Mouse (Mus musculus): Measurements from ENCODE around the gene Nbl1. TPM values are rescaled to one million over a fixed set of nuclear protein-coding genes. Genes with fewer than 3 reads are reported as not detected.

Gene Nbl1
- total RNA-seq (2023): 3.2 TPM

DNA sequence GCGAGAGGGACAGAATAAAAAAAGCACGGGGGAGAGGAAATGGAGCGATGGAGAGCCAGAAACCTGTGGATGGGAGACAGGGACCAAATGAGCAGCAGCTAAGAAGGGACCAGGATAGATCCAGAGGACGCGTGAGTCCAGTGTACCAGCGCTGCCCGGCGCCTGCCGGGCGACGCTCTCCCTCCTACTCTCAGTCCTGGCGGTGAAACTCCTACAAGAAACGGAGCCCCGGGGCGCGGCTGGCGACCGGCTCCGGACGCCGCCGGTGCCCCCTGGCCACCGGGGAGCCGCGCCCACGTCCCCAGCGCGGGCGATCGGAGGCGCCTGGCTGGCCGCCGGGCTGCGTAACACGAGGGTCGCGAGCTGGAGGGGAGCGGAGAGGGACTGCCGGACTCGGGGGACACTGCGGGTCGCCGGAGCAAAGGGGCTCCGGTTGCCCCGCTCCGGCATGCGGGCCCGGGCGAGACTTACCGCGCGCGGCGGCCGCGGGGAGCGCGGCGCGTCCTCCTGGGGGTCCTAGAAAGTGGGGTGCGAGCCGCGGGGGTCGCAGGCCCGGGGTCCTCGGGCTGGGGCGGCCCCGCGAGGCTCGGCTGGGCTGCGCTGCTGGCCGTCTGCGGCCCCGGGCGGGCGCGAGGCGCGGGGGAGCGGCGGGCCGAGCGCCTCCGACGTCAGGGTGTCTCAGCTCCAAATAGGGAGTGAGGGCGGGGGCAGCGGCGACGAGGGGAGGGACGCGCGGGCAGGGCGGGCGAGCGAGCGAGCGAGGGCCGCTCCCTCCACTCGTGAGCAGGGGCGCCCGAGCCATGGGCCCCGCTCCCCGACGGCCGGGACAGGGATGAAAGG lies at the start of gene Nbl1:
Gene Nbl1 (minus strand): TSS at position 638 of the 840 bp plus-strand sequence.

DNA sequence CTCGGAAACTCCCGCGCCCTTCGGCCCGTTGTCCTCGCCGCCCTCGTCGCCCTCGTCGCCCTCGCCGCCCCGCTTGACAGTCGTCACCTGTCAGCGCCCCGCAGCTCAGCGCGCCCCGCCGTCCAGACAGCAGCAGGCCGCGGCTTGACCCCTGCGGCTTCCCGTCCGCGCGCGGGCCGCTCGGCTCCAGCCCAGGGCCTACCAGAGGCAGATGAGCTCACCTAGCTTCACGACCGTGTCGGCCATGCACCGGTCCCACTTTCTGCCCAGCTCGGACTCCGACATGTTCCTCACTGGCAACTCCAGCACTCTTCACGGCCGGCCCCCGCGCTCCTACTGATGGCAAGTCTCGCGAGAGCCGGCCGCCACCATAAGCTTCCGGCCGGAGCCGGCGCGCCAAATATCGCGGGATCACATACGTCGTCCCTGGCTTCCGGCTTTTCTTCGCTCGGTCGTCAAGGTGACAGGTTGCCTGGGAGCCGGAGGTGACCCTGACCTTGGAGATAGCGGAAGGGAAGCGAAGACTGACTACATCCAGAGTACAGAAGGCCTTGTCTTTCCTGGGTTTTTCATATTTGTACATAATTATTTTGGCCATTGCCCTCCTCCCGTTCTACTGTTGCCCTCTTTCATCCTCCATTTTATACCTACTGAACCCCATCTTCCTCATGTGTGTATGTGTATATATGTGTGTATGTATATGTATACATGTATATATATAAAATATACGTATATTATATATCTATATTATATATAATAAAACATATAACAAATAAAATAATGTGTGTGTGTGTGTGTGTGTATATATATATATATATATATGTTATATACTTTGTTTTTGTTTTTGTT lies 38.1 kb upstream of the Nbl1 start, which contains the start of gene Minos1:
Gene Minos1 (minus strand): TSS at position 413 of the 849 bp plus-strand sequence.

DNA sequence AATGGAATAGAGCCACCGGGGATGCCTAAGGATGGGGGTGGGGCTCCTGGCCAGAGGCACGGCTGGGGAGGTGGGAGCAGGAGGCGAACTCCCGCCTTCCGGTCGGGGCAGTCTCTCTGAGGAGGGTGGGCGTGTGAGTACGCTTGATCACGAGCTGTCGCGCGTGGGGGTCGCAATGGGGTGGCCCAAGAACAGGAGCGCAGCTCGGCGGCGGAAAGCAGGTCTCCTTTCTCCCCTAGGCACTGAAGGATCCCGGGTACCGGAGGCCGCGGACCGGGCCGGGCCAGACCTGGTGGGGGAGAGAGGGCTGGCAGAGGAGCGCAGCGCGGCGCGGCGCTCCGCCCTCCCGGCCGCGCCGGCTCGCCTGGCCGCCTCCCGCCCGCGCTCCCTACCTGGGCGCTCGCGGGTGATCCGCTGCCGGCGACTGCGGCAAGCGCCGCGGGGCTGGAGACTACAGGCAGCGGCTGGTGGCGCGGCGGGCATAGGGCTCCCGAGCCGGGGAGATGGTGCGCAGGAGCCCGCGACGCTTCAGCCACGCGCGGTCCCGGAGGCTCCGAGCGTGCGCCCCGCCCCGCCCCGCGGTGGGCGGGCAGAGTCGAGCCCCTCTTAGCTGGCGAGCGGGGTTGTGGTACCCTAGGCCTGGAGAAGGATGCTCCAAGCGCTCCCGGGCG lies 17.6 kb downstream of the Nbl1 start, which contains the start of gene Htr6:
Gene Htr6 (minus strand): TSS at position 530 of the 671 bp plus-strand sequence.

Other genes with a start within 250 kb of the Nbl1 start
- 1.8 TPM for gene Pla2g5, start 229.5 kb downstream of the Nbl1 start, total RNA-seq (2023)
- not detected for gene Gm13030, start 219.0 kb downstream of the Nbl1 start, total RNA-seq (2023)
- 0.80 TPM for gene Pla2g2e, start 215.1 kb downstream of the Nbl1 start, total RNA-seq (2023)
- gene Otud3, start 179.0 kb downstream of the Nbl1 start, total RNA-seq (2023): 9.5 TPM
- gene Rnf186, start 125.9 kb downstream of the Nbl1 start, total RNA-seq (2023): not detected
- 38.1 TPM for gene Tmco4, start 120.1 kb downstream of the Nbl1 start, total RNA-seq (2023)
- not detected for gene Htr6, start 17.4 kb downstream of the Nbl1 start, total RNA-seq (2023)
- 105 TPM for gene Minos1, start 38.1 kb upstream of the Nbl1 start, total RNA-seq (2023)
- gene Capzb, start 99.9 kb upstream of the Nbl1 start, total RNA-seq (2023): 377 TPM
- gene Pqlc2, start 217.7 kb upstream of the Nbl1 start, total RNA-seq (2023): 8.3 TPM
- 15.3 TPM for gene Akr7a5, start 217.8 kb upstream of the Nbl1 start, total RNA-seq (2023)